ENCODE assay signal across 8 mouse cellular contexts in the genomic region with DNA sequence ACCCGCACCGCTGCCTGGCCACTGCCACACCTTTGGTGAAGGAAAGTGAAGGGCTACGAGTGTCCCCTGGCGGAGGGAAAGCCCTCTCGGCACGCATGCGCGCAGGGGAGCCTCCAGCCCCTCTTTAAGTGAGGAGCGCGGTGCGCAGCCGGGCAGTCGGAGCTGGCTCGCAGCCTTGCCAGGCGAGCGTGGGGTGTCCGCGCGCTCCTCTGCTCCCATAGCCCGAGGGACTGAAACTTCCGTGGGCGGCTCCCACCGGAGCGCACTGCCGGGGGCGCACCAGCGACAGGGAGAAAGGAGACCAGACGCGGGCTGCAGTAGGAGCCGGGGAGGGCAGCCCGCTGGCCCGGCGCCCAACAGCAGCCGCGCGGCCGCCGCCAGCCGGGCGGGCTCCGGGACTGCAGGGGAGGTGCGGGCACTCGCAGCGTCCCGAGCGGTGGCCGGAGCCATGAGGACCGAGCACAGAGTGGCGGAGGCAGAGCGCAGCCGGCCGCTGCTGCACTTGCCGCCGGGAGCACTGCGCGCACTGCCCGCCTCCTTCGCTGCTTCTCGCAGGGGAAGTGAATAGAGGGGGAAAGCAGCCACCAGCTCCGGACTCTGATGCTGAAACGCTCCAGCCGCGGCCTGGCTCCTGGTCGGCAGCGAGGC. TPM values are rescaled to one million over a fixed set of nuclear protein-coding genes. Genes with fewer than 3 reads are reported as not detected.
DNase-seq lines count a peak whose midpoint lies in the region; ATAC-seq lines count a peak whose summit lies in the region.

A gene (plus strand): TSS at position 151 of the 648 bp plus-strand sequence.

- peak within 1 kb of the TSS; percentile 73 for H3K4me2 ChIP-seq in forebrain, embryonic 16.5 days (ENCODE audit: low read length)
- H3K4me2 ChIP-seq in liver, embryonic 16.5 days (ENCODE audit: low read depth, low read length), result peak within 1 kb of the TSS; percentile 65
- peak within 1 kb of the TSS; percentile 71 for H3K4me2 ChIP-seq in neural tube, embryonic 14.5 days (ENCODE audit: low read depth, low read length)

- peak within 1 kb of the TSS; percentile 61 for H3K4me3 ChIP-seq in forebrain, embryonic 16.5 days (replicated peaks; ENCODE audit: low read length)
- peak within 1 kb of the TSS; percentile 57 for H3K4me3 ChIP-seq in liver, embryonic 16.5 days (ENCODE audit: low read depth, low read length)
- H3K4me3 ChIP-seq in neural tube, embryonic 14.5 days (ENCODE audit: low read depth, low read length), result peak within 1 kb of the TSS; percentile 61

- intact Hi-C loops in heart, postnatal 10 days (cut with DNase I), result no loop called here

- peak within 1 kb of the TSS; percentile 83 for H3K27ac ChIP-seq in forebrain, embryonic 16.5 days (ENCODE audit: low read length)
- no peak within 1 kb of the TSS for H3K27ac ChIP-seq in liver, embryonic 16.5 days (ENCODE audit: low read length)
- H3K27ac ChIP-seq in neural tube, embryonic 14.5 days (ENCODE audit: low read depth, low read length), result peak within 1 kb of the TSS; percentile 28; the same call in 1 of the 2 replicates

- H3K27me3 ChIP-seq in forebrain, embryonic 16.5 days (replicated peaks; ENCODE audit: control insufficient read depth, insufficient read depth, low read length), result no peaks in the 10 kb centered on the region; the same call in 1 of the 2 replicates
- H3K27me3 ChIP-seq in liver, embryonic 16.5 days (ENCODE audit: control insufficient read depth, insufficient read depth, low read depth, low read length), result peaks cover 32% of the 10 kb centered on the region
- H3K27me3 ChIP-seq in neural tube, embryonic 14.5 days (ENCODE audit: control insufficient read depth, insufficient read depth, low read length), result peaks cover 4% of the 10 kb centered on the region; the same call in 1 of the 2 replicates

- no peaks in the 10 kb centered on the region for H3K9me3 ChIP-seq in forebrain, embryonic 16.5 days (ENCODE audit: control insufficient read depth, low read length)
- H3K9me3 ChIP-seq in liver, embryonic 16.5 days (replicated peaks; ENCODE audit: control insufficient read depth, low read length), result no peaks in the 10 kb centered on the region
- H3K9me3 ChIP-seq in neural tube, embryonic 14.5 days (ENCODE audit: control insufficient read depth, low read length), result no peaks in the 10 kb centered on the region

- DNase-seq in layer of hippocampus, adult 11-12 months (ENCODE audit: low spot score), result peak; percentile 44
- no peak for DNase-seq in layer of hippocampus, adult 9-10 months (ENCODE audit: low spot score)
- DNase-seq in heart, postnatal 10 days, result peak; percentile 85 to 87
- peak; percentile 89 to 93 for DNase-seq in kidney, postnatal 4 days
- peak; percentile 32 for DNase-seq in thymus, postnatal 0 days (ENCODE audit: low spot score)

- peak; percentile 80 for ATAC-seq in forebrain, embryonic 16.5 days
- ATAC-seq in liver, embryonic 16.5 days (ENCODE audit: low read depth), result peak; percentile 62
- peak; percentile 92 for ATAC-seq in neural tube, embryonic 14.5 days (ENCODE audit: low read depth)

- peaks cover 30% of the 10 kb centered on the region for H3K4me1 ChIP-seq in forebrain, embryonic 16.5 days (replicated peaks; ENCODE audit: control insufficient read depth, insufficient read depth, low read length)
- peaks cover 2% of the 10 kb centered on the region for H3K4me1 ChIP-seq in liver, embryonic 16.5 days (ENCODE audit: control insufficient read depth, low read depth, low read length)
- H3K4me1 ChIP-seq in neural tube, embryonic 14.5 days (ENCODE audit: control insufficient read depth, insufficient read depth, low read length), result peaks cover 12% of the 10 kb centered on the region; the same call in 1 of the 2 replicates

- H3K36me3 ChIP-seq in forebrain, embryonic 16.5 days (ENCODE audit: control insufficient read depth, insufficient read depth), result no peaks in the 10 kb centered on the region
- no peaks in the 10 kb centered on the region for H3K36me3 ChIP-seq in liver, embryonic 16.5 days (ENCODE audit: control insufficient read depth, insufficient read depth)
- H3K36me3 ChIP-seq in neural tube, embryonic 14.5 days (ENCODE audit: control insufficient read depth, insufficient read depth, low read length), result no peaks in the 10 kb centered on the region

- under 1% methylated on average over 56 of the region's 65 CpGs for WGBS in forebrain, embryonic 16.5 days
- 1% methylated on average over 56 of the region's 65 CpGs for WGBS in liver, embryonic 16.5 days (ENCODE audit: insufficient replicate concordance)
- under 1% methylated on average over 49 of the region's 65 CpGs for WGBS in neural tube, embryonic 14.5 days

- peak within 1 kb of the TSS; percentile 65 for H3K9ac ChIP-seq in forebrain, embryonic 16.5 days (replicated peaks; ENCODE audit: low read depth, low read length)
- H3K9ac ChIP-seq in liver, embryonic 16.5 days (ENCODE audit: low read depth, low read length), result no peak within 1 kb of the TSS
- peak within 1 kb of the TSS; percentile 56 for H3K9ac ChIP-seq in neural tube, embryonic 14.5 days (replicated peaks; ENCODE audit: low read depth, low read length)

RNA-seq across cellular contexts. Expression of the gene that starts here (rescaled TPM):
- polyA plus RNA-seq in forebrain, embryonic 16.5 days (2015; fragmentation: Nextera tagmentation; extraction: Ambion mirVana), result 11.4 and 14.2 TPM in 2 replicates
- 1 to 10 TPM; 1.0 to 1.3 TPM for total RNA-seq in heart, postnatal 10 days (2021)
- 0.37 and 0.39 TPM in 2 replicates for polyA plus RNA-seq in liver, embryonic 16.5 days (2015; fragmentation: Nextera tagmentation; extraction: Ambion mirVana)
- 4.0 and 4.6 TPM in 2 replicates for polyA plus RNA-seq in neural tube, embryonic 14.5 days (2014; fragmentation: Nextera tagmentation; extraction: Ambion mirVana)
- 23.7 and 24.9 TPM in 2 replicates for polyA plus RNA-seq in thymus, postnatal 0 days (2015; fragmentation: Nextera tagmentation; extraction: Ambion mirVana)

Comparison
In these comparisons a context has a peak if more than half of its experiments do, and no peak if none do; other contexts are left out.
1. Peak in ATAC-seq, H3K4me3 ChIP-seq and H3K4me2 ChIP-seq in liver, embryonic 16.5 days; RNA of the gene not detected or under 1 TPM.